Mouse (Mus musculus) lung, embryonic 16.5 days (tissue): ENCODE measurements around the gene Ddx59. TPM values are rescaled to one million over a fixed set of nuclear protein-coding genes. Genes with fewer than 3 reads are reported as not detected.

Experiments
- ATAC-seq: fragments of 200-750 bp; cut with Nextera tagmentation; 2 replicates; pipeline ENCODE4 v1.8.0; 2017; ENCODE audit warnings: low read depth, mild to moderate bottlenecking, moderate library complexity
- H3K27ac ChIP-seq: fragments of 300-500 bp; sonication (generic); 2 replicates; pipeline ENCODE4 v1.5.1; 2014; ENCODE audit warnings: mild to moderate bottlenecking, control low read depth, low read length
- H3K27me3 ChIP-seq: fragments of 300-500 bp; sonication (generic); 2 replicates; pipeline ENCODE4 v1.6.1; 2014; ENCODE audit warnings: low read depth, low read length, mixed read lengths; ENCODE audit not compliant: control insufficient read depth, insufficient read depth
- H3K36me3 ChIP-seq: fragments of 300-500 bp; sonication (generic); 2 replicates; pipeline ENCODE4 v1.6.1; 2014; ENCODE audit warnings: low read length; ENCODE audit not compliant: control insufficient read depth, insufficient read depth
- H3K4me1 ChIP-seq: fragments of 300-500 bp; sonication (generic); replicated peaks from 2 replicates; pipeline ENCODE4 v1.6.1; 2014; ENCODE audit warnings: low read length, mixed read lengths; ENCODE audit not compliant: control insufficient read depth, insufficient read depth
- H3K4me2 ChIP-seq: fragments of 300-500 bp; sonication (generic); 2 replicates; pipeline ENCODE4 v1.6.1; 2014; ENCODE audit warnings: low read depth, low read length, control low read depth
- H3K4me3 ChIP-seq: fragments of 300-500 bp; sonication (generic); 2 replicates; pipeline ENCODE4 v1.5.1; 2014; ENCODE audit warnings: mild to moderate bottlenecking, low read length, control low read depth
- H3K9ac ChIP-seq: fragments of 300-500 bp; sonication (generic); 2 replicates; pipeline ENCODE4 v1.6.1; 2014; ENCODE audit warnings: low read length, control low read depth
- H3K9me3 ChIP-seq: fragments of 300-500 bp; sonication (generic); 2 replicates; pipeline ENCODE4 v1.6.1; 2016; ENCODE audit warnings: low read length; ENCODE audit not compliant: control insufficient read depth
- WGBS: fragments of 180-500 bp; shearing (Covaris S2); extraction: QIAGEN DNeasy Blood & Tissue Kit; methylation state at CpG from one replicate; pipeline ENCODE4 v1.1.7; 2014; 5-methylcytosine and 5-hydroxymethylcytosine counted together
- polyA plus RNA-seq: library from polyadenylated mRNA; unstranded; fragments of >200 nt; fragmentation: Nextera tagmentation; extraction: Ambion mirVana; gene quantifications from 2 replicates; pipeline ENCODE4 v1.2.1, GENCODE M21; 2015

Ddx59 gene
- polyA plus RNA-seq, 1 experiment from 2014 or later, result 17.2 TPM

GRCm38 (mm10) chr1:136457403-136457802 is 42.3 kb downstream of the Ddx59 start:
- no peak for ATAC-seq
- Histone ChIP-seq H3K4me2 (no peak overlapping the region), H3K9me3 (no peaks in the 10 kb centered on the region), H3K9ac (no peak overlapping the region), H3K4me3 (no peak overlapping the region), H3K27me3 (no peaks in the 10 kb centered on the region), H3K36me3 (no peaks in the 10 kb centered on the region), H3K4me1 (no peaks in the 10 kb centered on the region), H3K27ac (no peak overlapping the region)
- WGBS, result 71% methylated on average over 4 of the region's 4 CpGs

- ATAC-seq, result no peak
- Histone ChIP-seq H3K4me3 (no peak overlapping the region), H3K36me3 (no peaks in the 10 kb centered on the region), H3K4me2 (no peak overlapping the region), H3K9me3 (no peaks in the 10 kb centered on the region), H3K27me3 (no peaks in the 10 kb centered on the region), H3K4me1 (no peaks in the 10 kb centered on the region), H3K9ac (no peak overlapping the region), H3K27ac (no peak overlapping the region)
- WGBS, result 30% methylated on average over 9 of the region's 9 CpGs
These were observed 43.7 kb downstream of the Ddx59 start for GRCm38 (mm10) chr1:136458691-136459245.

- H3K4me1 ChIP-seq, result peaks cover 4% of the 10 kb centered on the region
- H3K4me3 ChIP-seq, result no peak overlapping the region
- no peaks in the 10 kb centered on the region for H3K9me3 ChIP-seq
- H3K27me3 ChIP-seq, result no peaks in the 10 kb centered on the region
- no peak for ATAC-seq
- 36% methylated on average over 10 of the region's 10 CpGs for WGBS
- H3K4me2 ChIP-seq, result no peak overlapping the region
- H3K9ac ChIP-seq, result no peak overlapping the region
- H3K27ac ChIP-seq, result no peak overlapping the region
- H3K36me3 ChIP-seq, result no peaks in the 10 kb centered on the region
These were observed 47.4 kb downstream of the Ddx59 start for GRCm38 (mm10) chr1:136462443-136462842.

GRCm38 (mm10) chr1:136465168-136465567 is 50.1 kb downstream of the Ddx59 start:
- no peaks in the 10 kb centered on the region for H3K27me3 ChIP-seq
- no peaks in the 10 kb centered on the region for H3K9me3 ChIP-seq
- H3K4me1 ChIP-seq, result peaks cover 4% of the 10 kb centered on the region
- no peak overlapping the region for H3K27ac ChIP-seq
- no peak overlapping the region for H3K4me2 ChIP-seq
- ATAC-seq, result no peak
- H3K4me3 ChIP-seq, result no peak overlapping the region
- no peak overlapping the region for H3K9ac ChIP-seq
- H3K36me3 ChIP-seq, result peaks cover 5% of the 10 kb centered on the region; the same call in 1 of the 2 replicates

- H3K4me2 ChIP-seq, result peak within 1 kb of the TSS; percentile 99
- no peaks in the 10 kb centered on the region for H3K9me3 ChIP-seq
- H3K27ac ChIP-seq, result peak within 1 kb of the TSS; percentile 25; the same call in 1 of the 2 replicates
- no peaks in the 10 kb centered on the region for H3K27me3 ChIP-seq
- peaks cover 7% of the 10 kb centered on the region; the same call in 1 of the 2 replicates for H3K36me3 ChIP-seq
- under 1% methylated on average over 52 of the region's 52 CpGs for WGBS
- peak within 1 kb of the TSS; percentile 69 for H3K4me3 ChIP-seq
- ATAC-seq, result peak; percentile 100
- peaks cover 8% of the 10 kb centered on the region for H3K4me1 ChIP-seq
- peak within 1 kb of the TSS; percentile 81 for H3K9ac ChIP-seq
These were observed 51.2 kb downstream of the Ddx59 start, which contains the start of gene Kif14 for GRCm38 (mm10) chr1:136466143-136466811. TSS of gene Kif14 (plus strand) at chr1:136466343.

- Histone ChIP-seq H3K36me3 (peaks cover 10% of the 10 kb centered on the region; the same call in 1 of the 2 replicates), H3K9ac (no peak overlapping the region), H3K4me2 (no peak overlapping the region), H3K4me1 (peaks cover 8% of the 10 kb centered on the region), H3K27me3 (no peaks in the 10 kb centered on the region), H3K4me3 (no peak overlapping the region), H3K9me3 (no peaks in the 10 kb centered on the region), H3K27ac (no peak overlapping the region)
- 92% methylated on average over 4 of the region's 4 CpGs for WGBS
- no peak for ATAC-seq
These were observed 54.3 kb downstream of the Ddx59 start for GRCm38 (mm10) chr1:136469408-136469807.

- 29% methylated on average over 6 of the region's 6 CpGs for WGBS
- Histone ChIP-seq H3K4me3 (no peak overlapping the region), H3K9ac (no peak overlapping the region), H3K9me3 (no peaks in the 10 kb centered on the region), H3K4me2 (no peak overlapping the region), H3K36me3 (peaks cover 10% of the 10 kb centered on the region; the same call in 1 of the 2 replicates), H3K27me3 (no peaks in the 10 kb centered on the region), H3K4me1 (peaks cover 8% of the 10 kb centered on the region), H3K27ac (no peak overlapping the region)
- ATAC-seq, result no peak
These were observed 55.4 kb downstream of the Ddx59 start for GRCm38 (mm10) chr1:136470471-136470870.

Other genes with a start within 250 kb of the Ddx59 start
- 0.24 TPM in 1 of 2 replicates, not detected in the other for gene Mroh3, start 202.4 kb upstream of the Ddx59 start, polyA plus RNA-seq
- 15.2 and 15.3 TPM in 2 replicates for gene Inava, start 181.0 kb upstream of the Ddx59 start, polyA plus RNA-seq
- gene Gpr25, start 154.4 kb upstream of the Ddx59 start, polyA plus RNA-seq, result not detected in 2 replicates
- 9.3 and 9.6 TPM in 2 replicates for gene Camsap2, start 69.2 kb upstream of the Ddx59 start, polyA plus RNA-seq
- 5.6 and 6.9 TPM in 2 replicates for gene Kif14, start 51.1 kb downstream of the Ddx59 start, polyA plus RNA-seq
- gene Zfp281, start 209.6 kb downstream of the Ddx59 start, polyA plus RNA-seq, result 19.1 and 22.1 TPM in 2 replicates